Mouse (Mus musculus) thymus, adult 2 months (tissue): ENCODE measurements around the gene Agxt. TPM values are rescaled to one million over a fixed set of nuclear protein-coding genes. Genes with fewer than 3 reads are reported as not detected.

Experiments used
- DNase-seq: peaks from one replicate; pipeline ENCODE4 v3.0.0; 2021
- H3K27ac ChIP-seq: fragments of 200-500 bp; 2 replicates; pipeline ENCODE4 v1.5.1; 2012; ENCODE audit warnings: low read length, control low read depth; ENCODE audit not compliant: control insufficient read depth, insufficient read depth
- H3K27me3 ChIP-seq: fragments of 200-500 bp; 2 replicates; pipeline ENCODE4 v1.6.1; 2012; ENCODE audit warnings: mild to moderate bottlenecking, low read length, moderate library complexity, mixed read lengths; ENCODE audit not compliant: control insufficient read depth, insufficient read depth
- H3K36me3 ChIP-seq: fragments of 200-500 bp; 2 replicates; pipeline ENCODE4 v1.6.1; 2012; ENCODE audit warnings: mild to moderate bottlenecking, low read length, moderate library complexity; ENCODE audit not compliant: control insufficient read depth, insufficient read depth
- H3K4me1 ChIP-seq: fragments of 200-500 bp; replicated peaks from 2 replicates; pipeline ENCODE4 v1.6.1; 2012; ENCODE audit warnings: low read length; ENCODE audit not compliant: control insufficient read depth, insufficient read depth
- H3K4me3 ChIP-seq: fragments of 200-500 bp; 2 replicates; pipeline ENCODE4 v1.5.1; 2012; ENCODE audit warnings: mild to moderate bottlenecking, low read length, control low read depth, moderate library complexity; ENCODE audit not compliant: control insufficient read depth, insufficient read depth
- CTCF ChIP-seq: fragments of 200-500 bp; IDR thresholded peaks from 2 replicates; pipeline ENCODE4 v1.5.1; 2012; ENCODE audit warnings: mild to moderate bottlenecking, control low read depth, low read length, moderate library complexity, borderline replicate concordance; ENCODE audit not compliant: control insufficient read depth, poor library complexity, insufficient read depth; ENCODE audit errors: extremely low read depth
- POLR2A ChIP-seq: fragments of 200-500 bp; IDR thresholded peaks from 2 replicates; pipeline ENCODE4 v1.6.1; 2012; ENCODE audit warnings: mild to moderate bottlenecking, low read length, control low read depth, moderate library complexity; ENCODE audit not compliant: control insufficient read depth, poor library complexity, insufficient read depth; ENCODE audit errors: extremely low read depth
- WGBS: fragments of 180-500 bp; shearing (Covaris S2); methylation state at CpG from one replicate; pipeline ENCODE4 v1.1.7; 2018; 5-methylcytosine and 5-hydroxymethylcytosine counted together
- polyA plus RNA-seq: library from polyadenylated mRNA; depleted of rRNA; stranded (reverse); fragments of >200 nt; gene quantifications from 2 replicates; pipeline ENCODE4 v1.2.3, GENCODE M21; 2012

The Agxt gene
- polyA plus RNA-seq, 1 experiment: 0.23 TPM

DNA sequence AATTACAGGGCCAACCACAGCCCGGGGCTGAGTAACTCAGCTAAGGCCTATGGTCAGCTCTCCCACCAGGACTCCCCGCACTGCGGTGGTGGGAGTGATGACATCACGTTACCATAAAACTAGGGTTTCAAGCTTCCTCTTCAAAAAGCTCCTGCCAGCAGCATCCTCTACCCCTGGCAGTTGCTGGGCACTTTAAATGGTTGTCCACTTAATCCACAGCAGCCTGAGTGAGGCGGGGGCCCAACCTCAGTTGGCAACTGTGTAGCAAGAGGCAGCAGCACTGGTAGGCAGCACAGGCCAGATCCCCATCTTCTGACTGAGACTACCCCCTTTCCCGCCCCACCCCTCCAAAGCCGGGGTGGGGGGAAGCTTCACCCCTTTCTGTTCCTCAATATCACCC lies 32.3 kb upstream of the Agxt start:
- no peak for DNase-seq
- H3K27me3 ChIP-seq: peaks cover 8% of the 10 kb centered on the region; the same call in 1 of the 2 replicates
- no peak overlapping the region for H3K4me3 ChIP-seq
- H3K36me3 ChIP-seq: no peaks in the 10 kb centered on the region
- no peak for TF ChIP-seq CTCF
- no peaks in the 10 kb centered on the region for H3K4me1 ChIP-seq
- no peak overlapping the region for H3K27ac ChIP-seq
- WGBS: 69% methylated on average over 7 of the region's 7 CpGs

DNA sequence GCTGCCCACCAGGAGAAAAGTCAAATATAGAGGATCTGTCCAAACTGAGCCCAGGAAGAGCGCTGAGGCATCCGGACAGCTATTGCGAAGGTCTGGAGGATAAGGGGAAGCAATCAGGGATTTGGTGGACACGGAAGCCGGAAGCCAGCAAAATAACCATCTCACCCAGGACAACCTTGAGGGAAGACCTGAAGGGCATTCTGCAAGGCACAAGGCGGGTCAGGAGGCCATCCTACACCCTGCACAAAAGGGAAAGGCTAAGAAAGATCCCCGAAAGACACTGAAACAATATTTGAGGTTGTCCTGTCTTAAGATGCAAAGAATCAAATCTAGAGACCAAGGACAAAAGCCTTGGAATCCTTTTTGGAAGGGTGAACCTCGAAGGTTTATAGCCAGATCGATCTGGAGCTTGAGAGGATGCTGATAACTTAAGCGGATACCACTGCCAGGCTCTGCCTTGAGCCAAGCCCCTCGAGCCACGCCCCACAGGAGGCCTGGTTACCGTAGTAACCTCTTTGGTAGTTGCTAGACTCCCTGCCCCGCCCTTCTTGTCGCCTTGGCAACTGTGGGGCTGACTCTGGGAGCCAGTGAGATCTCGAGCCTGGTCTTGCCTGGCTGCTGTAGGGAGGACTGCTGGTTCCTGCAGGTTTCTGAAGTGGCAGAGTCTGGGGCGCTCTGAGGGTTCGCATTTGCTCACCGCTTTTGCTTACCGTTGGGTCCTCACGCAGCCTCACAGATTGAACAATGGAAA lies 20.2 kb upstream of the Agxt start:
- Histone ChIP-seq H3K27ac (no peak overlapping the region), H3K4me1 (no peaks in the 10 kb centered on the region), H3K4me3 (no peak overlapping the region), H3K27me3 (no peaks in the 10 kb centered on the region), H3K36me3 (no peaks in the 10 kb centered on the region)
- 28% methylated on average over 21 of the region's 21 CpGs for WGBS
- TF ChIP-seq CTCF (no peak), POLR2A (no peak)
- peak; percentile 60 for DNase-seq

DNA sequence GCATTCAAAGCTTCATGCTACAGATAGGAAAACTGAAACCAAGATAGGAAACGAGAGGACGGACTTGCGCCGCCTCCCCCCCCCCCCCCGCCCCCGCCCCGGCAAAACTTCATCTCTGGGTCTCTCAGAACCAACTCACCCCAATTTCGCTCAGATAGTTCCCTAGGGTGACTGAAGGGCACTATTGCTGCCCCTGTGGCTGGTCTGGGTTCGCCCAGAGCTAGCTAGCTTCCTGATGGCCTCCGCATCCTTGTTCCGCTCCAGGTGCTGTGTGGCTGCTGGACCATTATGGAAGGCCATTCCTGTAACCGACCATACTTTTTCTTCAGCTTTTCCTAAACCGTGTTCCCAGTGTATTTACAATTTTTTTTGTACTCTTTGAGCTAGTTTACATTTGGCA lies 19.6 kb upstream of the Agxt start:
- H3K27me3 ChIP-seq: no peaks in the 10 kb centered on the region
- H3K36me3 ChIP-seq: no peaks in the 10 kb centered on the region
- no peak for DNase-seq
- H3K4me1 ChIP-seq: no peaks in the 10 kb centered on the region
- TF ChIP-seq POLR2A (no peak), CTCF (no peak)
- WGBS: 32% methylated on average over 13 of the region's 13 CpGs
- H3K27ac ChIP-seq: no peak overlapping the region
- H3K4me3 ChIP-seq: no peak overlapping the region

DNA sequence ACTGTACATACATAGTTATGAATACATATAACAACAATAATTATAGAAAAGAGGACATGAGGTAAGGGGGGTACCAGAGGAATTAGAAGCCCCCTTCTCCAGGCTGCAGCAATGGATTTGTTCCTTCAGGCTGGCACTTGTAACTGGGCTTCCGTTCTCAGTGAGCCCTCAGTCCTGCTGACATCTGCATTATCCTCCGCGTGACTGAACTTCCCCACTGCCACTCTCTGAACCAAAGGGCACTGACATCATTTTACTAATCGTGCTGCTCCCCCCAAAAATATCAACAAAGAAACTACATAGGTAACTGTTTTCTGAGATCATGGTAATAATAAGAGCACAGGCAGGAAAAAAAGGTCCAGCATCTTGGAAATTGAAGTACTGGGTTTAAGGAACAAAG lies 16.2 kb upstream of the Agxt start:
- DNase-seq: no peak
- TF ChIP-seq POLR2A (no peak), CTCF (no peak)
- Histone ChIP-seq H3K36me3 (no peaks in the 10 kb centered on the region), H3K4me1 (no peaks in the 10 kb centered on the region), H3K4me3 (no peak overlapping the region), H3K27me3 (no peaks in the 10 kb centered on the region), H3K27ac (no peak overlapping the region)
- WGBS: 33% methylated on average over 4 of the region's 4 CpGs

GRCm38 (mm10) chr1:93123179-93123854 lies 11.7 kb upstream of the Agxt start:
- no peaks in the 10 kb centered on the region for H3K4me1 ChIP-seq
- no peak overlapping the region for H3K27ac ChIP-seq
- no peaks in the 10 kb centered on the region for H3K36me3 ChIP-seq
- no peaks in the 10 kb centered on the region for H3K27me3 ChIP-seq
- DNase-seq: no peak
- TF ChIP-seq CTCF (no peak), POLR2A (no peak)
- H3K4me3 ChIP-seq: no peak overlapping the region
- WGBS: 94% methylated on average over 11 of the region's 11 CpGs

- H3K36me3 ChIP-seq: no peaks in the 10 kb centered on the region
- no peak overlapping the region for H3K27ac ChIP-seq
- 57% methylated on average over 8 of the region's 8 CpGs for WGBS
- H3K4me3 ChIP-seq: no peak overlapping the region
- no peak for DNase-seq
- no peaks in the 10 kb centered on the region for H3K27me3 ChIP-seq
- H3K4me1 ChIP-seq: no peaks in the 10 kb centered on the region
- TF ChIP-seq CTCF: no peak
- TF ChIP-seq POLR2A: no peak
Measured at GRCm38 (mm10) chr1:93124066-93124465, 11.0 kb upstream of the Agxt start.

GRCm38 (mm10) chr1:93125256-93125655 lies 9.8 kb upstream of the Agxt start:
- WGBS: 21% methylated on average over 5 of the region's 5 CpGs

More at GRCm38 (mm10) chr1:93125256-93125655, 9.8 kb upstream of the Agxt start:
- Histone ChIP-seq H3K27me3 (no peaks in the 10 kb centered on the region), H3K27ac (no peak overlapping the region), H3K36me3 (no peaks in the 10 kb centered on the region), H3K4me1 (no peaks in the 10 kb centered on the region), H3K4me3 (no peak overlapping the region)
- TF ChIP-seq POLR2A: no peak
- no peak for TF ChIP-seq CTCF
- DNase-seq: no peak
